Mouse (Mus musculus): ENCODE measurements around the gene Trabd2b. TPM values are rescaled to one million over a fixed set of nuclear protein-coding genes. Genes with fewer than 3 reads are reported as not detected.
A peak's percentile ranks its signal among the peaks of the same experiment; 100 is the strongest.

The Trabd2b gene
- total RNA-seq, 2 experiments from 2014 or later: 19.0 to 19.9 TPM

GRCm38 (mm10) chr4:114500317-114500716, 93.8 kb downstream of the Trabd2b start:
- DNase-seq: no peak

GRCm38 (mm10) chr4:114501048-114501447, 94.5 kb downstream of the Trabd2b start:
- DNase-seq: no peak

DNA sequence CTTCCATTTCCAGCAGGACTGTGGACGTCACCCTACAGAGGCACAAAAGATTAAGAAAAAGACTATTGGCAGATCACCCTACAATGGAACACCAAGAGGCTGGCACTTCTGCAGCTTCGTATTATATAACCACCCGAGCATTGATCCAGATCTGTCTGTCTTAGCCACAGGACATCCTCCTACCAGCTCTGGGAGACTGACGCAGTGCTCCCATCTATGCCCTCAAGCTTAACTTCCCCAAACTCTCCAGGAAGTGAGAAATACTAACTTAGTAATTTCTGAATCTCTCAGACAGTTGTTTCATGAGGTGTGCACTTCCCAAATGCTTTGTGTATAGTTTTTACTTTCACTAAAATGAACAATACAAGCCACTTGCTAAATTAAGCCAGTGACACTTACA, 95.1 kb downstream of the Trabd2b start:
- DNase-seq: no peak

DNA sequence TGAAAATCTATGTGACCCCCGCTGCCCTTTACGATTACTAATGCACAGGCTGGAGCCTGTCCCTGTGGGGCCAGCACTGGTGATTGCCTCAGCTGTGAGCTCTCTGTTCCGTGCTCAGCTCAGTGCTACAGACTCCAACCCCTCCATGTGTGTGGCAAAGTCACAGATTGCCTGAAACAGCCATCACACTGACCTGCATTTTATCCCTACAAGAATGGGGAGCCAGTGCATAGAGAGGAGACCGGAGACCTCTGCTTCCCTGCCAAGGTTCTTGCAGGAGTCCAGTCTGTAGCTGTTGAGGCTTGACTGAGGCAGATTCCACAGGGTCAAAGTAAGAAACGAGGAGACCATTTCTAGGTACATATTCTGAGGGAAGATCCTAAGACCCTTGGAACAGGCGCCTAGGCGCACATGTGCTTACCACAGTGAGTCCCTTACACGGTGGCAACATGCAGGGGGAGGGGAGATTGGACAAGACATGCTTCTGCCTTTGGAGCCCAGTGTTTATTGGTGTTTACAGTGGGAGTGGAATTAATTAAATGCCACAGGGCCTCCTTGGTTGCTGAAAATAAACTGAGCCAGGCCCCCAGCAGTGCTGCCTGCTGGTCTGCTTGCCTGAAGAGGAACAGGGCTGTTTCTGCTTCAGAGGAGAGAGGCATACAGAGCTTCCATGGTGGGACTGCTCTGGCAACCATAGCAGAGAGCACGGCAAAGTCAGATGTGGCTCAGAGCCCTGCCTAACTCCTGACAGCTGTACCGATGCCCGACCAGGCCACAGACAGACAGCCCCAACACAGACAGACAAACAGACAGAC, 97.9 kb downstream of the Trabd2b start:
- DNase-seq: no peak

DNA sequence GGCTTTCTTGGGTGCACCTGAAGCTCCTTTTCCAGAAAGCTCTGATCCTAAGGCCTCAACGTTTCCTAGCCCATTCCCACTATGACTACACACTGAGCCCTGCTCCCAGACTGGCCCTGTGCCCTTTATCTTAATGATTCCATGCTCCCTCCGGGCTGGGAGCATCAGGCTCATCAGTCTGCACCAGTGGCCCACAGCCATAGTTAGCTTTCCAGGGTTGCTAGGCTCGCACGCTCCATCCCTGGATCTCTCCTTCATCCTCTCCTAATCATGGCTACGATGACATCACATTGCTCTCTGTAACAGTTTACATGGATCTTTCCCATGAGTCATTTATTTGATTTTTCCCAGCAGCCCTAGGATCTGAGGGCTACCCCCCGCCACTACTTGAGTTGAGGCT, 103.1 kb downstream of the Trabd2b start:
- DNase-seq: no peak

DNA sequence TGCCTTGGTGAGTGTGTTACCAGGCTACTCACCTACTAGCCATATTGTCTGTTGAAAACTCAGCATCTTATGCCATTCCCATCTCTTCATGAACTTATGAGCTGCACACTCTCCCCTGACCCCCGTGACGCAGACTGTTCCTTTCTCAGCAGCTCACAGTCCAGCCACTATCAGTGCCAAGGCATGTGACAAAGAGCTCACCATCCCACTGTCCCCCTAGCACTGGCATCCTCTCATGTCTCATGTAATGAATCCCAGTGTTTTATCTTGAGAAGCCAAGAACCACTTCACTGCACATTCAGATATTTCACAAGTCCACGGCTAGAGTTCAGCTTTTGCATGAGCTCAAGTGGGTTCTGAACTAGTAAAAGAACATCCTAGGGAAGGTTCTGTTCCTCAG, 105.1 kb downstream of the Trabd2b start:
- no peak for DNase-seq

DNA sequence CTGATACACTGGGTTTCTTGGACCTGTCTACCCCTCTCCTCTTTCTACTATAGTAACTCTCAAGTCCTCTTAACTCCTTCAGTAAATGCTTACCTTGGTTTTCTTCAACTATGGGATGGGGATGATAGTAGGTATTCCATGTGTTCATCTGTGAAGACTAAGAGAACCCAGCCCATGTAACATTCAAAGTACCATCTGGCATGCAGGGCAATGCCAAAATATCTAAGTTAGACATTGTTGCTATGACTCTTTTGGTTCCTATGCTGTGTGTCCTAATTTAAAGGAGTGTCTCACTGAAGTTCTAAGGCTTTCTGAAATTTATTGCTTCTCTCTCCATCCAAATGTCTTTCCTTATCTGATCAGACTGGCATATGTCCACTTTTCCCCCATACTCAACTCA, 106.6 kb downstream of the Trabd2b start:
- no peak for DNase-seq

- DNase-seq: peak; percentile 46
These were observed 108.8 kb downstream of the Trabd2b start for GRCm38 (mm10) chr4:114515330-114515771.

DNA sequence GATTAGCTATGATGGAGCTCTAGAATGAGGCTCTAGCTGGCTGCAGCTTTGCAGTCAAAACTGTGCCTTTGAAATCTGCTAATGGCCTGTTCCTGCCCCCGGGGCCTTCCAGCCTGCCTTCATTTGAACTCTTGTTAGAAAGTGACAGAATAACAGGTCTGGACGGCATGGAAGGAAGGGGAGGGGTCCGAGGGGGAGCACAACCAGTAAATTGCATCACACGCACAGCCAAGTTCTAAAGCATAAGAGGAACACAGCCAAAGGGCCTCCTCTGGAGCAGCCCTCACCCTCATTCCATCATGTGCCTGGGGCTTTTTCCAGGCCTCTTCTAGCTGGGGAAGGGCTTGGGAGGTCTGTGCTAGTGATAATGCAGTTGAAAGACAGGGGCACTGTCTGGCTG, 110.1 kb downstream of the Trabd2b start:
- no peak for DNase-seq

DNA sequence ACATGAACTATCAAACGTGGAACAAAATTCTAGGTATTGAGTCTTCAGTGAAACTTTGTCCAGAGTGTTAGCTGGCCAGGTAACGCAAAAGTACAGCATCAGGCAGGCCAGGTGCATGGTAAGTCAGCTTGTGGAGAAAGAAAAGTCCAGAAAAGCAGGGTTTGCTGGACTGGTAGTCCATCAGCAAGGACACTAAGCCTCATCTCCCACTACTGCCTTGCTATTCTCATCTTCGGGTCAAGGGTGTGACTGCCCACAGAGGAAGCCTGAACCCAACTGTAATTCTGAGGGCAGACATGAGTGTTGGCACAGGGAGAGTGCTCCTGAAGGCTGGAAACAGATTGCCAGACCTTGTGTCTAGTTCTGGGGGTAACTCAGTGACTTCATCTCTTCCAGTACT, 111.5 kb downstream of the Trabd2b start:
- no peak for DNase-seq

DNA sequence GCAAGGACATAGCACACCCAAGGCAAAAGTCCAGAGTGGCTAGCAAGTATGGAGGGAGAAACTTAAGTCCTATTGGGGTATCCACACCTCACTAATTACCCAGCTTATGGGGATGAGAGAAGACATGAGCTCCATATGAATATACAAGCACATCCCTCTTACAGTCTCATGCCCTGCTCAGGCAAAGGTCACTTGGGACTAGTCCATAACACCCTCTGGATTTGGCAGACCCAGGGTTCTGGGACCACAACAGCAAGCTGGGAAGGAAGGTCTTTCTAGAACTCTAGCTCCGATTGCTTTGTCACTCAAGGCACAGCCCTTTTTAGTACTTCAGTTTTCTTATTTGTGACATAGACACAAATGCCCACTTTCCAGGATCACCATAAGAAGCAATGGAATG, 112.0 kb downstream of the Trabd2b start:
- DNase-seq: no peak

GRCm38 (mm10) chr4:114519321-114519720, 112.8 kb downstream of the Trabd2b start:
- DNase-seq: no peak

GRCm38 (mm10) chr4:114519966-114520365, 113.4 kb downstream of the Trabd2b start:
- DNase-seq: no peak

DNA sequence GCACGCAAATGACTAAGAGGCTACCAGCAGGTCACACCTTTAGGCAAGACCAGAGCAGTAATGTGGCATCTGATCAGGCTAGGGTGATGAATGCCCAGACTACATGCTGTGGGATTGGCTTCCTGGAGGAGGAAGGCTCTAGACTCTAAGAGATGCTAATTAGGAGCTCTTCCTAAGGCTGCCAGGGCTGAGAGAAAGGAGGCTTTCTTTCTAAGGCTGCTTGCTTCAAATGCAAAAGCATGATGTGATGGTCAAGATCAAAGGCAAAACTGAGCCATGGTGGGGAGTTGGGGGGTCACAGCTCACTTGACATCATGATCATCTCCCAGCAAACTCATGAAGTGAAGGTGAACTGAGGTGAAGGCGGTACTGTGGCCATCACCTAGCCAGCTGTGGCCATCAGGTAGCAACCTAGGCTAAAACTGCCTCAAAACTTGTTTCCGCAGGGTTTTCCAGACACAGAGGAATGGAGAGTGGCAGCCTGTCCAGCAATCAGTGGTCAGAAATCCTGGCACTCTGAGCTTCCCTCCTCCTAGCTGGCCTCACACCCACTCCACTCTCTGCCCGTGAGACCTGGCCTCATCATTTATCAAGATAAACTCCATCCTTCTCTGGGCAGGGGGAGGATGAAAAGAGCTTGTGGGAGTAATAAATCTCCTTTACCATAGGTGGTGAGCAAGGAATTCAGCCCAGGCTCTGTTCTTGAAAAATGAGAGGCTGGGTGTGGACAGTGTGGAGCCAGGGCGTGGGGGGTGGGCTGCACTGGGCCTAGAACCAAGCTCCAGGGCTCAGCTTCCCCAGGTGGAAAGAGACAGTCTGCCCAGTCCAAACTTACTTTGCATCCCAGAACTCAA, 117.0 kb downstream of the Trabd2b start:
- DNase-seq: no peak

DNA sequence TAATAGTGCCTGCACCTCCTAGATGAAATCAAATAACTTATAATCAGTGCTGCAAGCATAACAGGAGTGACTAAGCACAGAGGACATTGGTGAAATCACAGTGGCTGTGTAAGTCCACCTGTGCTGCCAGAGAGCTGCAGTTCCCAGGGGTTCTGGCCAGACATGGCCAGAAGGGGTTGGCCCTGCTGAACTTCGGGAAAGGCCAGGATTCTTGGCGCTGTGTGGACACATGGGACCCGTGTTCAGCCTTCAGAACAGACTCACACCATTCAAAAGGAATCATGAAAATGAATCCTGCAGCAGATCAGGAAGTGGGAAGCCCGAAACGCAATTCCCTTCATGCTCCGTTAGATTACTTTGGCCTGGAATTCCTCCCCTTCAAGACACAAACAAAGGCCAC, 125.1 kb downstream of the Trabd2b start:
- DNase-seq: no peak

DNA sequence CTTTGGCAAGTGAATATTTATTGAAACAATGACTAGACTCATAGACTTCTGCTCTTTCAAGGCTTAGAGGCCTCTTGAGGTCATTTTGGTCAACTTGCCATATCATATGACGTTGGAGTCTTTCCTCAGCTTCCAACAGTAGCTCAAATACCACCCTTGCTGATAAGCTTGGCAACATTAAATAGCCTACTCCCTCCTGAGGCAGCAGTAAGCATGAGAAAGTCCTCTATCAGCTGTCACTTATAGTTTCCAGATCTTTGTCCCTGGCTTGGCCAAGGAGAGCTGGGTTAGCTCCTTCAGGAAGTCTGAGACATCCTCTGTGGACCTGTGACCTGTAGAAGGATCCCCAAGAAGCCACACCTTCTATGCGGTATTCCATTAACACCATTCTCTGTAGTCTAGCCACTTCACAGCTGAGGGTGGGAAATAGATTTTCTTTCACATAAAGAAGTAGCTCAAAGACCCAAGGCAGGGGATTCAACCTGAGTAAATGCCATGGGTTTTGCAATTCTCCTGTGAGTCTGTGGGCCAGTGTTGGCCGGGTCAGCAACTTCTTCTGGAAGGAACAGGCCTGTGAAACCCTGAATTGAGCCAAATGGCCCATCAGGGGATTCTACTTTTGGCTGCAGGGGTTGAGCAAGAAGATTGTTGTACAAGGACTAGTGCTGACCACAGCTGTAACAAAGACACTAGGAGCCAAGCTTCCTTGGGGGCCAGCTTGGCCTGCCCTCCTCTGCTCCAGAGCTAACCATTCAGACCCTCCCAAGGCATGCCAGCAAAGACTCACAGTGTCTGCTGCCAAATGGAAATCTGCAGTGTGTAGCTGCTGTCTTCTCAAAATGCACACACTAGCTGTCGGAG, 127.6 kb downstream of the Trabd2b start:
- peak; percentile 62 for DNase-seq

- DNase-seq: no peak
These were observed 131.0 kb downstream of the Trabd2b start for GRCm38 (mm10) chr4:114537376-114537974.

DNA sequence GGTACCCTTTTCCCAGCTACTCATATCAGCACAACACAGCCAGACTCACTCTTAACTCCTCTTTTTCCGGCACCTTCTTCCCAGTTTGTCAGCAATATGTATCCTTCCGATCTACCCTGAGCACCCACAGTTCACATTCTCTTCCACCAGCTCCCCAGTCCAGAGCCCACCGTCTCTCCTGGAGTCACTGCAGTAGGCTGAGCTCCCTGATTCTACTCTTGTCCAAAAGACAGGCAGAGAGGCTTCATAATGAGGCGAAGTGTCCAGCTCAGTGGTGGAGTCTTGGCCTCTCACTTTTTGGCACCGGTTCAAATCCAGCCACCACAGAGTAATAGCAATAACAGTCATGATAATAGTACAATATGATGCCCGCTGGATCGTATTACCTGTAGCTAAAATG, 133.5 kb downstream of the Trabd2b start:
- no peak for DNase-seq

DNA sequence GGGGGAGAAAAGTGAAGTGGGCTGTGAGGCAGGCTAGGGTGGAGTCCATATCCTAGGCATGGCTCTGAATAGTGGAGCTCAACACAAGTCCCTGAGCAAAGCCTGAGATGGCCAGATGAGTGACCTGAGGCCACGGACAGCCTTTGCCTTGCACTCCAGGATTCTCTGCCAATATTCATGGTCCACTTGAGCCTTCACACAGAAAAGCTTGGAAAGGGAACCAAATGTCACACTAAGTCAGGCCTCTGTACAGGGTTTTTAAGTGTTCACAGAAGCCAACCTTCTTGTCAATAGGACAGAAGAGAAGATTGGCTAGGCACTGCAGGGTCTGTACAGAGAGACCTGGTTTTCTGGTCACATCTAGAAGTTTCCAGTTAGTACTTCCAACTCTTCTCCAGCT, 134.7 kb downstream of the Trabd2b start:
- DNase-seq: no peak

DNA sequence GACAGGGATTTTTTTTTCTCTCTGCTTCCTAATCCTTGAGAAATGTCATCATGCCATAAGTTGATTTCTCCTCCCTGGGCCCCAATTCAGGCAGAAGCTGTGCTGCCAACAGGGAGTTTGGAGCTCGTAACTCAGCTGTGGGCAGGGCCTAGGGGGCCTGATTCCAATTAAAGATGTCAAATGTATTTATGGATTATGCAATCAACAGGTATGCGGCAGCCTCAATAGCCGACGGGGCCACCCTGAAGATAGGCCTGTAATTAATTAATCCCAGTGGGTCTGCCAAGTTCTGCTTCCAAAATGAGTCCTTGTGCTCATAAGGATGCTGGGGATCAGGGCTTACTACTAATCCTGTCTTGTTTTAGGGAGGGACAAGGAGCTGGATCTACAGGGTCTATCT, 135.6 kb downstream of the Trabd2b start:
- no peak for DNase-seq

GRCm38 (mm10) chr4:114545481-114546200, 139.1 kb downstream of the Trabd2b start:
- no peak for DNase-seq
